Mouse (Mus musculus): ENCODE data around the gene Slain1. TPM values are rescaled to one million over a fixed set of nuclear protein-coding genes. Genes with fewer than 3 reads are reported as not detected.
A peak's percentile ranks its signal among the peaks of the same experiment; 100 is the strongest.

The Slain1 gene
- polyA plus RNA-seq, 1 experiment from 2014 or later: 0.13 TPM

- no peak overlapping the region for H3K9ac ChIP-seq
- peaks cover 14% of the 10 kb centered on the region for H3K4me1 ChIP-seq (replicated peaks)
- no peak overlapping the region for H3K27ac ChIP-seq
- DNase-seq: no peak
- no peak overlapping the region for H3K4me3 ChIP-seq (replicated peaks)
- H3K4me2 ChIP-seq: no peak overlapping the region
- H3K9me3 ChIP-seq (replicated peaks): no peaks in the 10 kb centered on the region
- no peaks in the 10 kb centered on the region for H3K36me3 ChIP-seq
- no peaks in the 10 kb centered on the region for H3K27me3 ChIP-seq
- WGBS (ENCODE audit: insufficient replicate concordance): 37% methylated on average over 13 of the region's 13 CpGs
- no peak for ATAC-seq (ENCODE audit: low read depth)
Observed at GRCm38 (mm10) chr14:103704771-103705170, 54.7 kb downstream of the Slain1 start.

GRCm38 (mm10) chr14:103706347-103706746 is 56.3 kb downstream of the Slain1 start:
- H3K9me3 ChIP-seq (replicated peaks): no peaks in the 10 kb centered on the region
- no peaks in the 10 kb centered on the region for H3K36me3 ChIP-seq
- peaks cover 14% of the 10 kb centered on the region for H3K4me1 ChIP-seq (replicated peaks)
- no peaks in the 10 kb centered on the region for H3K27me3 ChIP-seq
- H3K4me3 ChIP-seq (replicated peaks): no peak overlapping the region
- H3K9ac ChIP-seq: no peak overlapping the region
- peak overlapping the region; percentile 41 for H3K4me2 ChIP-seq
- WGBS (ENCODE audit: insufficient replicate concordance): 23% methylated on average over 6 of the region's 6 CpGs
- ATAC-seq (ENCODE audit: low read depth): peak; percentile 73
- no peak overlapping the region for H3K27ac ChIP-seq
- no peak for DNase-seq

- H3K27ac ChIP-seq: no peak overlapping the region
- no peaks in the 10 kb centered on the region for H3K9me3 ChIP-seq (replicated peaks)
- no peak overlapping the region for H3K9ac ChIP-seq
- WGBS (ENCODE audit: insufficient replicate concordance): 68% methylated on average over 2 of the region's 2 CpGs
- no peak overlapping the region for H3K4me2 ChIP-seq
- peaks cover 14% of the 10 kb centered on the region for H3K4me1 ChIP-seq (replicated peaks)
- no peak overlapping the region for H3K4me3 ChIP-seq (replicated peaks)
- H3K27me3 ChIP-seq: no peaks in the 10 kb centered on the region
- no peak for DNase-seq
- no peaks in the 10 kb centered on the region for H3K36me3 ChIP-seq
- ATAC-seq (ENCODE audit: low read depth): no peak
Observed at GRCm38 (mm10) chr14:103708601-103709000, 58.6 kb downstream of the Slain1 start.

- Histone ChIP-seq H3K9ac (no peak overlapping the region), H3K36me3 (no peaks in the 10 kb centered on the region), H3K4me2 (no peak overlapping the region), H3K9me3 (replicated peaks) (no peaks in the 10 kb centered on the region), H3K27me3 (no peaks in the 10 kb centered on the region), H3K4me1 (replicated peaks) (peaks cover 14% of the 10 kb centered on the region), H3K27ac (no peak overlapping the region), H3K4me3 (replicated peaks) (no peak overlapping the region)
- no peak for ATAC-seq (ENCODE audit: low read depth)
- no peak for DNase-seq
- 74% methylated on average over 11 of the region's 11 CpGs for WGBS (ENCODE audit: insufficient replicate concordance)
Observed at GRCm38 (mm10) chr14:103709261-103709660, 59.2 kb downstream of the Slain1 start.

- H3K36me3 ChIP-seq: no peaks in the 10 kb centered on the region
- WGBS (ENCODE audit: insufficient replicate concordance): 48% methylated on average over 5 of the region's 5 CpGs
- DNase-seq: no peak
- no peaks in the 10 kb centered on the region for H3K9me3 ChIP-seq (replicated peaks)
- no peak overlapping the region for H3K4me2 ChIP-seq
- ATAC-seq (ENCODE audit: low read depth): peak; percentile 26; the same call in 1 of the 2 replicates
- no peak overlapping the region for H3K4me3 ChIP-seq (replicated peaks)
- no peak overlapping the region for H3K27ac ChIP-seq
- no peak overlapping the region for H3K9ac ChIP-seq
- no peaks in the 10 kb centered on the region for H3K4me1 ChIP-seq (replicated peaks)
- H3K27me3 ChIP-seq: no peaks in the 10 kb centered on the region
Observed at GRCm38 (mm10) chr14:103712986-103713385, 63.0 kb downstream of the Slain1 start.

GRCm38 (mm10) chr14:103717516-103717915 is 67.5 kb downstream of the Slain1 start:
- Histone ChIP-seq H3K27ac (no peak overlapping the region), H3K4me1 (replicated peaks) (peaks cover 20% of the 10 kb centered on the region), H3K9ac (no peak overlapping the region), H3K36me3 (no peaks in the 10 kb centered on the region), H3K9me3 (replicated peaks) (no peaks in the 10 kb centered on the region), H3K27me3 (no peaks in the 10 kb centered on the region), H3K4me2 (no peak overlapping the region), H3K4me3 (replicated peaks) (no peak overlapping the region)
- WGBS (ENCODE audit: insufficient replicate concordance): 39% methylated on average over 5 of the region's 5 CpGs
- no peak for DNase-seq
- ATAC-seq (ENCODE audit: low read depth): no peak

- no peak overlapping the region for H3K9ac ChIP-seq
- H3K4me1 ChIP-seq (replicated peaks): peaks cover 20% of the 10 kb centered on the region
- ATAC-seq (ENCODE audit: low read depth): no peak
- H3K27ac ChIP-seq: no peak overlapping the region
- no peak for DNase-seq
- H3K4me3 ChIP-seq (replicated peaks): no peak overlapping the region
- H3K36me3 ChIP-seq: no peaks in the 10 kb centered on the region
- no peaks in the 10 kb centered on the region for H3K9me3 ChIP-seq (replicated peaks)
- WGBS (ENCODE audit: insufficient replicate concordance): 59% methylated on average over 5 of the region's 5 CpGs
- H3K4me2 ChIP-seq: no peak overlapping the region
- no peaks in the 10 kb centered on the region for H3K27me3 ChIP-seq
Observed at GRCm38 (mm10) chr14:103717979-103718378, 68.0 kb downstream of the Slain1 start.

GRCm38 (mm10) chr14:103718393-103718792 is 68.4 kb downstream of the Slain1 start:
- no peaks in the 10 kb centered on the region for H3K36me3 ChIP-seq
- no peaks in the 10 kb centered on the region for H3K9me3 ChIP-seq (replicated peaks)
- no peak for ATAC-seq (ENCODE audit: low read depth)
- no peak overlapping the region for H3K4me3 ChIP-seq (replicated peaks)
- no peaks in the 10 kb centered on the region for H3K27me3 ChIP-seq
- peaks cover 23% of the 10 kb centered on the region for H3K4me1 ChIP-seq (replicated peaks)
- no peak overlapping the region for H3K4me2 ChIP-seq
- no peak for DNase-seq
- no peak overlapping the region for H3K9ac ChIP-seq
- WGBS (ENCODE audit: insufficient replicate concordance): 37% methylated on average over 5 of the region's 5 CpGs
- no peak overlapping the region for H3K27ac ChIP-seq

GRCm38 (mm10) chr14:103718836-103719575 is 69.0 kb downstream of the Slain1 start:
- no peaks in the 10 kb centered on the region for H3K9me3 ChIP-seq (replicated peaks)
- 9% methylated on average over 15 of the region's 15 CpGs for WGBS (ENCODE audit: insufficient replicate concordance)
- peak overlapping the region; percentile 36 for H3K4me2 ChIP-seq
- no peaks in the 10 kb centered on the region for H3K27me3 ChIP-seq
- 0 out of 2 replicates have a peak overlapping the region, but pooled peaks have one; percentile 6 for H3K4me3 ChIP-seq (replicated peaks)
- DNase-seq: peak; percentile 39
- H3K27ac ChIP-seq: no peak overlapping the region
- peak; percentile 56 for ATAC-seq (ENCODE audit: low read depth)
- H3K36me3 ChIP-seq: no peaks in the 10 kb centered on the region
- H3K4me1 ChIP-seq (replicated peaks): peaks cover 29% of the 10 kb centered on the region
- H3K9ac ChIP-seq: 0 out of 2 replicates have a peak overlapping the region, but pooled peaks have one; percentile 15

- WGBS (ENCODE audit: insufficient replicate concordance): 19% methylated on average over 7 of the region's 7 CpGs
- Histone ChIP-seq H3K36me3 (no peaks in the 10 kb centered on the region), H3K9ac (no peak overlapping the region), H3K27ac (no peak overlapping the region), H3K4me3 (replicated peaks) (no peak overlapping the region), H3K27me3 (no peaks in the 10 kb centered on the region), H3K9me3 (replicated peaks) (no peaks in the 10 kb centered on the region), H3K4me2 (no peak overlapping the region), H3K4me1 (replicated peaks) (peaks cover 36% of the 10 kb centered on the region)
- DNase-seq (peak; percentile 17), ATAC-seq (ENCODE audit: low read depth) (peak; percentile 85)
Observed at GRCm38 (mm10) chr14:103720163-103720562, 70.1 kb downstream of the Slain1 start.

GRCm38 (mm10) chr14:103720637-103721355 is 70.8 kb downstream of the Slain1 start:
- no peak for ATAC-seq (ENCODE audit: low read depth)
- 43% methylated on average over 13 of the region's 13 CpGs for WGBS (ENCODE audit: insufficient replicate concordance)
- Histone ChIP-seq H3K27ac (no peak overlapping the region), H3K4me2 (no peak overlapping the region), H3K36me3 (no peaks in the 10 kb centered on the region), H3K4me1 (replicated peaks) (peaks cover 38% of the 10 kb centered on the region), H3K9ac (no peak overlapping the region), H3K4me3 (replicated peaks) (no peak overlapping the region), H3K9me3 (replicated peaks) (no peaks in the 10 kb centered on the region), H3K27me3 (no peaks in the 10 kb centered on the region)
- DNase-seq: no peak
